Mouse (Mus musculus): Measurements from ENCODE around the gene Rcsd1.
A peak's percentile ranks its signal among the peaks of the same experiment; 100 is the strongest.

The Rcsd1 gene

GRCm38 (mm10) chr1:165645102-165645501 lies 64.5 kb downstream of the Rcsd1 start:
- DNase-seq (ENCODE audit: low read depth, low spot score), result no peak
- H3K27me3 ChIP-seq (ENCODE audit: control insufficient read depth, insufficient read depth, low read length, poor library complexity, severe bottlenecking), result no peaks in the 10 kb centered on the region
- peaks cover 6% of the 10 kb centered on the region; the same call in 1 of the 2 replicates for H3K36me3 ChIP-seq (ENCODE audit: control insufficient read depth, insufficient read depth, low read length, poor library complexity, severe bottlenecking)

DNA sequence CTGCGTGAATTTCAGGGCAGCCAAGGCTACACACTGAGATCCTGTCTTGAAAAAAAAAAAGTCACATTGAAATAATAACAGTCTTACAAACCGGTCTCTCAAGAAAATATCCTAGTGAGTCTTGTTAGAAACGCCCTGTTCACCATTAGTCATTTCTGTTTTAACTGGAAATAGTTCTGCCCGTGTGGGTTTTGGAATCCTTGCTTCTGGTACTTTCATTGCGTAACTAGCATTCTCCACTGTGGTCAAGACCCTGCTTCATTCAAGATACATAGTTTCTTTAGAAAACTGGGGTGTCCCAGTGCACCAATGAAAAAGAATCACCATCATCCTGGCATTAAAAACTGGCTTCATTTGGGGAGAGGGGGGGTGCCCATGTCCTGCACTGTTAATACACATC lies 65.8 kb downstream of the Rcsd1 start:
- Histone ChIP-seq H3K27me3 (ENCODE audit: control insufficient read depth, insufficient read depth, low read length, poor library complexity, severe bottlenecking) (no peaks in the 10 kb centered on the region), H3K36me3 (ENCODE audit: control insufficient read depth, insufficient read depth, low read length, poor library complexity, severe bottlenecking) (no peaks in the 10 kb centered on the region)
- no peak for DNase-seq (ENCODE audit: low read depth, low spot score)

- DNase-seq (ENCODE audit: low read depth, low spot score), result peak; percentile 31
- no peaks in the 10 kb centered on the region for H3K36me3 ChIP-seq (ENCODE audit: control insufficient read depth, insufficient read depth, low read length, poor library complexity, severe bottlenecking)
- no peaks in the 10 kb centered on the region for H3K27me3 ChIP-seq (ENCODE audit: control insufficient read depth, insufficient read depth, low read length, poor library complexity, severe bottlenecking)
These were observed 66.7 kb downstream of the Rcsd1 start for GRCm38 (mm10) chr1:165642780-165643311.

- DNase-seq (ENCODE audit: low read depth, low spot score), result peak; percentile 94
- Histone ChIP-seq H3K27me3 (ENCODE audit: control insufficient read depth, insufficient read depth, low read length, poor library complexity, severe bottlenecking) (no peaks in the 10 kb centered on the region), H3K36me3 (ENCODE audit: control insufficient read depth, insufficient read depth, low read length, poor library complexity, severe bottlenecking) (no peaks in the 10 kb centered on the region)
These were observed 67.5 kb downstream of the Rcsd1 start for GRCm38 (mm10) chr1:165641786-165642771.

DNA sequence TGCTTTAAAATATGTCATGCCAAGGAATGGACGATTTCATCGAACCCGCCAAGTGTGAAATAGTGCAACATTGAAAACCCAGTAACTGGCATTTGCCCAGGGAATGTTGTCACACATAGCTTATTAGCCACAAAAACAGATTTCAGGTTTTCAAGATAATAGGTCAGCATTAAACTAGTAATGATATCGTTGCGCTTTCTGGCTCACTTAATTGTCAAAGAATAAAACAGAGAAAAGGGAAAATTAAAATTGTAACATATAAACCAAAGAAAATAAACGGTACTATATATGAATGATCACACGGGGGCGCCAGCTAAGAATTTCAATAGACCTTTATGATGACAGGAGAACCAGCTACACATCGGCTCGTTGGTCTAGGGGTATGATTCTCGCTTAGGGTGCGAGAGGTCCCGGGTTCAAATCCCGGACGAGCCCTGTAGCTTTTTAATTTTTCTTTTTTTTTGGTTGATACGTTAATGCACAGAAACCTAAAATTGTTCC lies 68.2 kb downstream of the Rcsd1 start:
- Histone ChIP-seq H3K27me3 (ENCODE audit: control insufficient read depth, insufficient read depth, low read length, poor library complexity, severe bottlenecking) (no peaks in the 10 kb centered on the region), H3K36me3 (ENCODE audit: control insufficient read depth, insufficient read depth, low read length, poor library complexity, severe bottlenecking) (no peaks in the 10 kb centered on the region)
- peak; percentile 89 for DNase-seq (ENCODE audit: low read depth, low spot score)

DNA sequence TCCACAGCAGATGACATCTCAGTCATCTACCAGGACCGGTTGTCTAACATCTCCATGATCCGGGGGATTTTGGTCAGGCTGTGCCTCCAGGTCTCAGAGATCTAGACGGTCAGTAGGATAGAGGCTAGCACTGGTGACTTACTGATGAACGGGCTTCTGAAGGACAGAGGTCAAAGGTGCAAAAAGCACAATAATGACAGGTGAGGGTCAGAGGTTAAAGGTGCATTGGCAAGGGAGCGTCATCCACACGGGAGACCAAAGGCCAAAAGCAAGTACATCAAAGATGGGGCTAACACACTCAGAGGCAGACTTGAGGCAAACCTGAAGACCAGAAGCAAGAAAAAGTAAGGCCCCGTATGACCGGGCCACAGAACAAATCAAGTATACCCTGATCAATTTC lies 73.3 kb downstream of the Rcsd1 start:
- Histone ChIP-seq H3K27me3 (ENCODE audit: control insufficient read depth, insufficient read depth, low read length, poor library complexity, severe bottlenecking) (no peaks in the 10 kb centered on the region; the same call in none of the 2 replicates), H3K36me3 (ENCODE audit: control insufficient read depth, insufficient read depth, low read length, poor library complexity, severe bottlenecking) (no peaks in the 10 kb centered on the region)
- DNase-seq (ENCODE audit: low read depth, low spot score), result no peak

DNA sequence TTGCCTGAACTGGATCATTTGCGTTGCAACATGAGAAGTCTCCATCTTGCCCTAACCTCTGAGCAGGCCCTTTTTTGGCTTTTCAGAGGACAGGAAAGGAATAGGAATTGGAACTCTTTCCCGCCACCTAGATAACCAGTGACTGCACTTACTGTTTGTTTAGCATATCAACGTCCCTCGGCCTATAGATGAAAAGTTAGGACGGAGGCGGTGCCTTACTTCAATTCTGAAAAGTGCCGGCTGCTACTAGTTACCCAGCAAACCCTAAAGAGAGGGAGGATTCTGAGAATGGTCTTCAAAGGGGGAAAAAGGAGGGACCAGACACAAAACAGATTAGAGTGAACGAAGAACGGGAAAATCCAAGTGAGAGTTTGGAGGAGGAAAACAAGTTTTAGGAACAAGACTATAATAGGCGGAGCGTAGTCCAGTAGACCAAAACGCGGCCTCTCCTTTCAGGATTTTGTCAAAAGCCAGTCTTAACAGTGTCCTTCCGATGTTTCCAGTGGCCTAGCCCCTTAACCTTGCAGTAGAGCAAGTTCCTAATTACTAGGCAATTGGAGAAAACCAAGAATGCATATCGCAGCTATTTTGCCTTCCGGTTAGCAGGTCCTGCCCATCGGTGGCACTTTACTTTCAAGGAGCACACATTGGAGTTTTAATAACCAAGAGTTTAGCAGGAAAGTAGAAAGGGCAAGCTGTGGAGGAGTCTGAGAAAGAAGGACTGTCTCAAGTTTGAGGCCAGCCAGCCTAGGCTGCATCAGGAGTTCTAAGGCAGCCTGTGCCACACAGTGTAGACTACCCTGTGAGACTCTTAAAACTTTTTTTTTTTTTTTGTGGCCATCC lies 74.3 kb downstream of the Rcsd1 start:
- H3K36me3 ChIP-seq (ENCODE audit: control insufficient read depth, insufficient read depth, low read length, poor library complexity, severe bottlenecking), result no peaks in the 10 kb centered on the region
- H3K27me3 ChIP-seq (ENCODE audit: control insufficient read depth, insufficient read depth, low read length, poor library complexity, severe bottlenecking), result no peaks in the 10 kb centered on the region; the same call in none of the 2 replicates
- no peak for DNase-seq (ENCODE audit: low read depth, low spot score)

- DNase-seq (ENCODE audit: low read depth, low spot score), result peak; percentile 97
- no peaks in the 10 kb centered on the region; the same call in none of the 2 replicates for H3K27me3 ChIP-seq (ENCODE audit: control insufficient read depth, insufficient read depth, low read length, poor library complexity, severe bottlenecking)
- no peaks in the 10 kb centered on the region for H3K36me3 ChIP-seq (ENCODE audit: control insufficient read depth, insufficient read depth, low read length, poor library complexity, severe bottlenecking)
These were observed 75.2 kb downstream of the Rcsd1 start, which contains the start of gene Mpzl1 for GRCm38 (mm10) chr1:165634151-165634884. Gene Mpzl1, minus strand, starts transcription at chr1:165634538.

DNA sequence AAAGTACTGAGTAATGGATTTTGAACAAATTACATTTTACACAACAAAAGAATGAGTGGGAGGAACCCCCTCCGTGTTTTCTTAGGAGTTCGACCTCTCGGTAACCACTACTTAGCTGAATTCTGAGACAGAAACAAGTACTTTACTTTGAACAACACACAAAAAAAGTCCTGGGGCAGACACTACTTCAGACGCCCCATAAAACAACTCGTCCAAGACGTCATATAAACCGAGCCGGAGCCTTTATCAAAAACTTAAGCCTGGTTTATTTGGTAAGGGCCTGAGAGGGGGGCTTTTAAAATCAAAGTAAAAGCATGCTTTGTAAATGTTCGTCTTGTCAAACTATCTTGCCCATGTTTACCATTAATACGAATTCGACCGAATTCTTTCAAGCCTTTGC lies 76.2 kb downstream of the Rcsd1 start:
- Histone ChIP-seq H3K27me3 (ENCODE audit: control insufficient read depth, insufficient read depth, low read length, poor library complexity, severe bottlenecking) (no peaks in the 10 kb centered on the region; the same call in none of the 2 replicates), H3K36me3 (ENCODE audit: control insufficient read depth, insufficient read depth, low read length, poor library complexity, severe bottlenecking) (no peaks in the 10 kb centered on the region)
- DNase-seq (ENCODE audit: low read depth, low spot score), result no peak

GRCm38 (mm10) chr1:165631136-165631535 lies 78.4 kb downstream of the Rcsd1 start:
- DNase-seq (ENCODE audit: low read depth, low spot score), result no peak
- H3K27me3 ChIP-seq (ENCODE audit: control insufficient read depth, insufficient read depth, low read length, poor library complexity, severe bottlenecking), result no peaks in the 10 kb centered on the region; the same call in none of the 2 replicates
- H3K36me3 ChIP-seq (ENCODE audit: control insufficient read depth, insufficient read depth, low read length, poor library complexity, severe bottlenecking), result no peaks in the 10 kb centered on the region

- no peak for DNase-seq (ENCODE audit: low read depth, low spot score)
- no peaks in the 10 kb centered on the region; the same call in none of the 2 replicates for H3K27me3 ChIP-seq (ENCODE audit: control insufficient read depth, insufficient read depth, low read length, poor library complexity, severe bottlenecking)
These were observed 79.6 kb downstream of the Rcsd1 start for GRCm38 (mm10) chr1:165629975-165630374.

GRCm38 (mm10) chr1:165628603-165629002 lies 81.0 kb downstream of the Rcsd1 start:
- H3K36me3 ChIP-seq (ENCODE audit: control insufficient read depth, insufficient read depth, low read length, poor library complexity, severe bottlenecking), result no peaks in the 10 kb centered on the region
- H3K27me3 ChIP-seq (ENCODE audit: control insufficient read depth, insufficient read depth, low read length, poor library complexity, severe bottlenecking), result no peaks in the 10 kb centered on the region; the same call in 1 of the 2 replicates
- no peak for DNase-seq (ENCODE audit: low read depth, low spot score)

More at GRCm38 (mm10) chr1:165629975-165630374, 79.6 kb downstream of the Rcsd1 start:
- no peaks in the 10 kb centered on the region for H3K36me3 ChIP-seq (ENCODE audit: control insufficient read depth, insufficient read depth, low read length, poor library complexity, severe bottlenecking)

- no peak for DNase-seq (ENCODE audit: low read depth, low spot score)
- no peaks in the 10 kb centered on the region for H3K36me3 ChIP-seq (ENCODE audit: control insufficient read depth, insufficient read depth, low read length, poor library complexity, severe bottlenecking)
- no peaks in the 10 kb centered on the region for H3K27me3 ChIP-seq (ENCODE audit: control insufficient read depth, insufficient read depth, low read length, poor library complexity, severe bottlenecking)
These were observed 83.7 kb downstream of the Rcsd1 start for GRCm38 (mm10) chr1:165625896-165626295.

- Histone ChIP-seq H3K27me3 (ENCODE audit: control insufficient read depth, insufficient read depth, low read length, poor library complexity, severe bottlenecking) (no peaks in the 10 kb centered on the region), H3K36me3 (ENCODE audit: control insufficient read depth, insufficient read depth, low read length, poor library complexity, severe bottlenecking) (no peaks in the 10 kb centered on the region)
- DNase-seq (ENCODE audit: low read depth, low spot score), result no peak
These were observed 84.5 kb downstream of the Rcsd1 start for GRCm38 (mm10) chr1:165625058-165625457.
